Mouse (Mus musculus) olfactory bulb, adult 2 months (tissue): ENCODE measurements around the gene Mcrs1.

Experiments used
- CTCF ChIP-seq: fragments of 200-500 bp; IDR thresholded peaks from 2 replicates; pipeline ENCODE4 v1.5.1; 2012; ENCODE audit warnings: low read depth, mild to moderate bottlenecking, low read length, moderate library complexity; ENCODE audit not compliant: insufficient read depth
- POLR2A ChIP-seq: fragments of 200-500 bp; IDR thresholded peaks from 2 replicates; pipeline ENCODE4 v1.6.1; 2012; ENCODE audit warnings: mild to moderate bottlenecking, low read depth, low read length, moderate library complexity; ENCODE audit not compliant: insufficient read depth

DNA sequence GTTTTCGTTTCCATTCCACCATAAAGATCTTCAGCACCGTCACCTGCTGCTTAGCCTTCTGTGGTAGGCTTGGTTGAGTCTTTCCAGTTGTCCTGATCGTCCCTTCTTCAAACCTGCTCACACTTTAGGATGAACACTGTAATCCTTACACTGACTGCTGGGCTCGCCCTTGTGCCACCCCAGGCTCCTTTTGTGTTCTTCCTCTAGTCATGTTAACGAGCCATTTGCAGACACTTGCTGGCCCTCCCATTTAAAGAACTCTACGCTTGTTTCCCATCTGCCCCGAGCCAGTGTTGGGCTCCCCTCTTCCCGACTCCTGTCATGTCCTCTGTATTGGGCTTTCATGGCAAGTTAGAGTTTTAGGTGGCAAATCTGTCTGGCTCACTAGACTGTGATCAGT lies 45.8 kb downstream of the Mcrs1 start:
- TF ChIP-seq CTCF (no peak), POLR2A (no peak)
